Mouse (Mus musculus): Measurements from ENCODE around the gene Rad51d. TPM values are rescaled to one million over a fixed set of nuclear protein-coding genes. Genes with fewer than 3 reads are reported as not detected.
"Not testable (repeated sequence)": the region's sequence is repeated elsewhere in the genome, so short reads cannot be mapped to it uniquely, and the experiment has no call there.

The Rad51d gene
- polyA plus RNA-seq, 1 experiment, result 25.8 TPM

- Histone ChIP-seq H3K36me3 (ENCODE audit: control insufficient read depth, insufficient read depth, low read length, poor library complexity, severe bottlenecking) (no peaks in the 10 kb centered on the region), H3K4me3 (ENCODE audit: low read depth, low read length) (no peak overlapping the region), H3K4me1 (ENCODE audit: control insufficient read depth, insufficient read depth, low read length) (peaks cover 5% of the 10 kb centered on the region), H3K27ac (ENCODE audit: insufficient read depth, low read length) (no peak overlapping the region), H3K9ac (ENCODE audit: low read depth, poor library complexity, severe bottlenecking) (no peak overlapping the region), H3K9me3 (replicated peaks; ENCODE audit: control insufficient read depth, insufficient read depth, low read length, poor library complexity, severe bottlenecking) (no peaks in the 10 kb centered on the region), H3K27me3 (ENCODE audit: control insufficient read depth, insufficient read depth, low read length, poor library complexity, severe bottlenecking) (no peaks in the 10 kb centered on the region)
- TF ChIP-seq POLR2A (IDR thresholded peaks at IDR 0.05; ENCODE audit: insufficient read depth, low read length) (no peak), CTCF (IDR thresholded peaks at IDR 0.05; ENCODE audit: low read depth, low read length) (no peak), EP300 (IDR thresholded peaks at IDR 0.05; ENCODE audit: insufficient read depth, low read depth, low read length) (no peak)
These were observed 56.5 kb downstream of the Rad51d start for GRCm38 (mm10) chr11:82833929-82834328.

DNA sequence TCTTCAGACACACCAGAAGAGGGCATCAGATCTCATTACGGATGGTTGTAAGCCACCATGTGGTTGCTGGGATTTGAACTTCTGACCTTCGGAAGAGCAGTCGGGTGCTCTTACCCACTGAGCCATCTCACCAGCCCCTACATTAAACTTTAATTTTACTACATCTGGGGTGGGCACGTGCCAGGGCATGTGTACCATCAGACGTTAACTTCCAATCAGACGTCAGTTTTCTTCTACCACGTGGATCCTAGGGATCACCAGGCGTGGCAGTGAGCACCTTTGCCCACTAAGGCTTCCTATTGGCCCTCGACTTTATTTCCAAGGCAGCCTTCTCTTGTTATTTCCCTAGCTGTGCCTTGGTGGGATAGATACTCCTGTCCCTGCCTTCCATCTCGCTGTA lies 58.0 kb downstream of the Rad51d start:
- not testable (repeated sequence) for H3K9ac ChIP-seq (ENCODE audit: low read depth, poor library complexity, severe bottlenecking); H3K36me3 ChIP-seq (ENCODE audit: control insufficient read depth, insufficient read depth, low read length, poor library complexity, severe bottlenecking); H3K9me3 ChIP-seq (replicated peaks; ENCODE audit: control insufficient read depth, insufficient read depth, low read length, poor library complexity, severe bottlenecking); H3K27me3 ChIP-seq (ENCODE audit: control insufficient read depth, insufficient read depth, low read length, poor library complexity, severe bottlenecking); H3K4me1 ChIP-seq (ENCODE audit: control insufficient read depth, insufficient read depth, low read length); H3K27ac ChIP-seq (ENCODE audit: insufficient read depth, low read length); H3K4me3 ChIP-seq (ENCODE audit: low read depth, low read length)

- Histone ChIP-seq H3K27ac (ENCODE audit: insufficient read depth, low read length) (0 out of 2 replicates have a peak overlapping the region, but pooled peaks have one; percentile 17), H3K36me3 (ENCODE audit: control insufficient read depth, insufficient read depth, low read length, poor library complexity, severe bottlenecking) (no peaks in the 10 kb centered on the region), H3K27me3 (ENCODE audit: control insufficient read depth, insufficient read depth, low read length, poor library complexity, severe bottlenecking) (no peaks in the 10 kb centered on the region), H3K9ac (ENCODE audit: low read depth, poor library complexity, severe bottlenecking) (no peak overlapping the region), H3K9me3 (replicated peaks; ENCODE audit: control insufficient read depth, insufficient read depth, low read length, poor library complexity, severe bottlenecking) (no peaks in the 10 kb centered on the region), H3K4me1 (ENCODE audit: control insufficient read depth, insufficient read depth, low read length) (peaks cover 7% of the 10 kb centered on the region), H3K4me3 (ENCODE audit: low read depth, low read length) (no peak overlapping the region)
- TF ChIP-seq POLR2A (IDR thresholded peaks at IDR 0.05; ENCODE audit: insufficient read depth, low read length), result no peak
- TF ChIP-seq EP300 (IDR thresholded peaks at IDR 0.05; ENCODE audit: insufficient read depth, low read depth, low read length), result no peak
- TF ChIP-seq CTCF (IDR thresholded peaks at IDR 0.05; ENCODE audit: low read depth, low read length), result no peak
These were observed 59.2 kb downstream of the Rad51d start for GRCm38 (mm10) chr11:82831008-82831893.

DNA sequence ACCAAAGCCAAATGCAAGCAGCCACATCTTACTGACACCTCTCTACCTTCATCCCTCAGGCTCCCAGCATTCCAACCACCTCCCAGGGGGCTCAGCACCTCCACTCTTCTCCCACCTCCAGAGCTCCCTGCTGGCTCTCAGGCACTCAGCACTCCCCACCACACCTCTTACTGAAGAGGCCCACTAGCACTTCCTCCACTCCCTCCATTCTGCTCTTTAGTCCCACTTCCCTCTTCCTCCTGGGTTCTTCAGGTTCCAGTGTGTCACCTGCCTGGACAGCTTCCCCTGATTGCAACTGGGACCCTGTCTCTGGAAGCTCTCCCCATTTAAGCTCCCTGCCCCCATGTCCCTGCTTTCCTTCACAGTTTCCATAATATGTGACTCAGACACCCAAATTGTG lies 63.6 kb downstream of the Rad51d start:
- Histone ChIP-seq H3K4me1 (ENCODE audit: control insufficient read depth, insufficient read depth, low read length) (peaks cover 9% of the 10 kb centered on the region), H3K27ac (ENCODE audit: insufficient read depth, low read length) (peak overlapping the region; percentile 26), H3K9me3 (replicated peaks; ENCODE audit: control insufficient read depth, insufficient read depth, low read length, poor library complexity, severe bottlenecking) (no peaks in the 10 kb centered on the region), H3K27me3 (ENCODE audit: control insufficient read depth, insufficient read depth, low read length, poor library complexity, severe bottlenecking) (no peaks in the 10 kb centered on the region), H3K36me3 (ENCODE audit: control insufficient read depth, insufficient read depth, low read length, poor library complexity, severe bottlenecking) (no peaks in the 10 kb centered on the region), H3K4me3 (ENCODE audit: low read depth, low read length) (no peak overlapping the region), H3K9ac (ENCODE audit: low read depth, poor library complexity, severe bottlenecking) (peak overlapping the region; percentile 44)
- TF ChIP-seq POLR2A (IDR thresholded peaks at IDR 0.05; ENCODE audit: insufficient read depth, low read length) (no peak), EP300 (IDR thresholded peaks at IDR 0.05; ENCODE audit: insufficient read depth, low read depth, low read length) (no peak), CTCF (IDR thresholded peaks at IDR 0.05; ENCODE audit: low read depth, low read length) (no peak)

Other genes with a start within 250 kb of the Rad51d start
- 1.1 and 1.6 TPM in 2 replicates for gene Cct6b, start 126.3 kb downstream of the Rad51d start, polyA plus RNA-seq (2011; ENCODE audit: insufficient read depth, insufficient read length, low read depth, missing spikeins)
- 24.8 and 25.6 TPM in 2 replicates for gene Zfp830, start 126.3 kb downstream of the Rad51d start, polyA plus RNA-seq (2011; ENCODE audit: insufficient read depth, insufficient read length, low read depth, missing spikeins)
- 56.3 and 64.7 TPM in 2 replicates for gene Lig3, start 109.5 kb downstream of the Rad51d start, polyA plus RNA-seq (2011; ENCODE audit: insufficient read depth, insufficient read length, low read depth, missing spikeins)
- 27.4 and 29.9 TPM in 2 replicates for gene Rffl, start 19.4 kb downstream of the Rad51d start, polyA plus RNA-seq (2011; ENCODE audit: insufficient read depth, insufficient read length, low read depth, missing spikeins)
- not detected in 2 replicates for gene Fndc8, start 1.5 kb upstream of the Rad51d start, polyA plus RNA-seq (2011; ENCODE audit: insufficient read depth, insufficient read length, low read depth, missing spikeins)
- 32.3 and 40.9 TPM in 2 replicates for gene Nle1, start 17.8 kb upstream of the Rad51d start, polyA plus RNA-seq (2011; ENCODE audit: insufficient read depth, insufficient read length, low read depth, missing spikeins)
- gene Unc45b, start 19.9 kb upstream of the Rad51d start, polyA plus RNA-seq (2011; ENCODE audit: insufficient read depth, insufficient read length, low read depth, missing spikeins), result 3.3 and 3.5 TPM in 2 replicates
- gene Slfn5, start 60.7 kb upstream of the Rad51d start, polyA plus RNA-seq (2011; ENCODE audit: insufficient read depth, insufficient read length, low read depth, missing spikeins), result 3.7 and 4.2 TPM in 2 replicates
- 4.0 and 5.4 TPM in 2 replicates for gene Slfn9, start 101.2 kb upstream of the Rad51d start, polyA plus RNA-seq (2011; ENCODE audit: insufficient read depth, insufficient read length, low read depth, missing spikeins)
- not detected in 2 replicates for gene Slfn8, start 130.2 kb upstream of the Rad51d start, polyA plus RNA-seq (2011; ENCODE audit: insufficient read depth, insufficient read length, low read depth, missing spikeins)
- 0.62 TPM in 1 of 2 replicates, not detected in the other for gene Slfn2, start 174.5 kb upstream of the Rad51d start, polyA plus RNA-seq (2011; ENCODE audit: insufficient read depth, insufficient read length, low read depth, missing spikeins)
- gene Slfn1, start 226.2 kb upstream of the Rad51d start, polyA plus RNA-seq (2011; ENCODE audit: insufficient read depth, insufficient read length, low read depth, missing spikeins), result not detected in 2 replicates

Data from ES-Bruce4 (cell line).